In the genomic region with DNA sequence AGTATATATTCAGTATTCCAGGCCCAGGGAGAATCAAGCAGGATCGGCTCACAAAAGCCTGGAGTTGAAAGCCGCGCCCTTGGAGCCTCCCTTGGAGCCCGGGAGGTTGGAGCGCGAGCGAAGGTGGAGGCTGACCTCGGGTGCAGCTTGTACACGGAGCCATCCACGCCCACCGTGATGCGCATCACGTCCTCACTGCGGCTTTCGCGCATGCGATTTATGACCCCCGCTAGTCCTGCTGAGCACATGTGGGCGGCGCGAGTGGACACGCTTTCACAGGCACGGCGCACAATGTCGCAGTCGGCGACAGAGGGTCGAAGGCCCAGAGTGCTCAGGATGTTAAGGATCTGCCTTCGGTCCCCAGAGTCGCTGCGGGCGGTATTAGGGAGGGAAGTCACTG, we compare ENCODE assay signal across 8 mouse cellular contexts. TPM values are rescaled to one million over a fixed set of nuclear protein-coding genes. Genes with fewer than 3 reads are reported as not detected.
DNase-seq lines count a peak whose midpoint lies in the region; ATAC-seq and TF ChIP-seq lines count a peak whose summit lies in the region.

No protein-coding gene starts in this region.

- H3K9ac ChIP-seq in heart, adult 2 months (ENCODE audit: low read depth, low read length): 0 out of 2 replicates have a peak overlapping the region, but pooled peaks have one; percentile 4
- peak overlapping the region; percentile 56 for H3K9ac ChIP-seq in embryonic facial prominence, embryonic 12.5 days
- H3K9ac ChIP-seq in hindbrain, embryonic 14.5 days: peak overlapping the region; percentile 69
- H3K9ac ChIP-seq in liver, embryonic 13.5 days: no peak overlapping the region

- H3K4me3 ChIP-seq in heart, adult 2 months: no peak overlapping the region
- peak overlapping the region; percentile 38 for H3K4me3 ChIP-seq in embryonic facial prominence, embryonic 12.5 days
- peak overlapping the region; percentile 37 for H3K4me3 ChIP-seq in hindbrain, embryonic 14.5 days (replicated peaks; ENCODE audit: low read length)
- peak overlapping the region; percentile 25; the same call in 1 of the 2 replicates for H3K4me3 ChIP-seq in liver, embryonic 13.5 days (replicated peaks)

- no peak for TF ChIP-seq POLR2A in heart, adult 2 months (IDR thresholded peaks at IDR 0.05; ENCODE audit: insufficient read depth, low read depth, low read length)

- no peaks in the 10 kb centered on the region for H3K36me3 ChIP-seq in heart, adult 2 months (ENCODE audit: control insufficient read depth, insufficient read depth, low read length)
- no peaks in the 10 kb centered on the region for H3K36me3 ChIP-seq in embryonic facial prominence, embryonic 12.5 days
- H3K36me3 ChIP-seq in hindbrain, embryonic 14.5 days (replicated peaks; ENCODE audit: control insufficient read depth, insufficient read depth): no peaks in the 10 kb centered on the region
- H3K36me3 ChIP-seq in liver, embryonic 13.5 days: no peaks in the 10 kb centered on the region

- TF ChIP-seq CTCF in heart, adult 2 months (IDR thresholded peaks at IDR 0.05): no peak

- no peak for TF ChIP-seq EP300 in heart, adult 2 months (IDR thresholded peaks at IDR 0.05; ENCODE audit: insufficient read depth, low read depth, low read length)

- no peaks in the 10 kb centered on the region for H3K27me3 ChIP-seq in heart, adult 2 months (ENCODE audit: control insufficient read depth, insufficient read depth, low read length)
- peaks cover 16% of the 10 kb centered on the region for H3K27me3 ChIP-seq in embryonic facial prominence, embryonic 12.5 days
- H3K27me3 ChIP-seq in hindbrain, embryonic 14.5 days (ENCODE audit: control insufficient read depth, insufficient read depth, low read length): peaks cover 5% of the 10 kb centered on the region; the same call in 1 of the 2 replicates
- H3K27me3 ChIP-seq in liver, embryonic 13.5 days: peaks cover 76% of the 10 kb centered on the region

- peak in 1 of 2 experiments; percentile 35 for DNase-seq in heart, adult 2 months
- no peak for DNase-seq in heart, postnatal 36 days
- DNase-seq in ZHBTc4 (ENCODE audit: low read depth, low spot score): peak; percentile 88
- peak; percentile 84 for DNase-seq in hindbrain, embryonic 14.5 days (ENCODE audit: low spot score)
- no peak for DNase-seq in liver, embryonic 13.5 days
- peak; percentile 66 for DNase-seq in right cerebral cortex, adult 18-20 months
- DNase-seq in spleen, postnatal 14 days (ENCODE audit: low spot score in 2 of 2): no peak

- ATAC-seq in embryonic facial prominence, embryonic 12.5 days (ENCODE audit: insufficient number of reproducible peaks, insufficient read depth, low FRiP score, low TSS enrichment): peak; percentile 50
- ATAC-seq in hindbrain, embryonic 14.5 days (ENCODE audit: low FRiP score): peak; percentile 90
- ATAC-seq in liver, embryonic 13.5 days (ENCODE audit: low read depth): no peak

- H3K79me2 ChIP-seq in heart, adult 2 months (replicated peaks; ENCODE audit: control insufficient read depth, insufficient read depth, low read length): no peaks in the 10 kb centered on the region

- H3K4me2 ChIP-seq in embryonic facial prominence, embryonic 12.5 days (replicated peaks): peak overlapping the region; percentile 77
- peak overlapping the region; percentile 66 for H3K4me2 ChIP-seq in hindbrain, embryonic 14.5 days (replicated peaks)
- H3K4me2 ChIP-seq in liver, embryonic 13.5 days: peak overlapping the region; percentile 41

- H3K4me1 ChIP-seq in heart, adult 2 months (ENCODE audit: control insufficient read depth, insufficient read depth, low read length): no peaks in the 10 kb centered on the region
- peaks cover 20% of the 10 kb centered on the region for H3K4me1 ChIP-seq in embryonic facial prominence, embryonic 12.5 days
- peaks cover 17% of the 10 kb centered on the region for H3K4me1 ChIP-seq in hindbrain, embryonic 14.5 days (replicated peaks; ENCODE audit: control insufficient read depth, insufficient read depth, low read length)
- H3K4me1 ChIP-seq in liver, embryonic 13.5 days (replicated peaks): peaks cover 33% of the 10 kb centered on the region

- intact Hi-C loops in heart, adult 2 months (cut with DNase I): no loop called here
- intact Hi-C loops in heart, postnatal 36 days (cut with DNase I): no loop called here

- no peak overlapping the region for H3K27ac ChIP-seq in heart, adult 2 months
- peak overlapping the region; percentile 37; the same call in 1 of the 2 replicates for H3K27ac ChIP-seq in embryonic facial prominence, embryonic 12.5 days
- H3K27ac ChIP-seq in hindbrain, embryonic 14.5 days: peak overlapping the region; percentile 86
- no peak overlapping the region for H3K27ac ChIP-seq in liver, embryonic 13.5 days

- WGBS in heart, adult 2 months: 14% methylated on average over 32 of the region's 32 CpGs
- under 1% methylated on average over 32 of the region's 32 CpGs for WGBS in embryonic facial prominence, embryonic 12.5 days
- WGBS in hindbrain, embryonic 14.5 days: under 1% methylated on average over 32 of the region's 32 CpGs
- 5% methylated on average over 32 of the region's 32 CpGs for WGBS in liver, embryonic 13.5 days (ENCODE audit: insufficient replicate concordance)

- no peaks in the 10 kb centered on the region for H3K9me3 ChIP-seq in embryonic facial prominence, embryonic 12.5 days
- H3K9me3 ChIP-seq in hindbrain, embryonic 14.5 days (ENCODE audit: control insufficient read depth, low read length): no peaks in the 10 kb centered on the region
- H3K9me3 ChIP-seq in liver, embryonic 13.5 days (replicated peaks): no peaks in the 10 kb centered on the region

RNA-seq across cellular contexts. Expression of gene Myl7, which starts 3.4 kb away (rescaled TPM):
- 100 to 1,000 TPM; 463 to 551 TPM for total RNA-seq in heart, adult 2 months (2021)
- 1,125 and 1,658 TPM in 2 replicates for polyA plus RNA-seq in heart, adult 2 months (2012; rRNA removed)
- total RNA-seq in heart, postnatal 36 days (2021): 100 to 1,000 TPM; 502 to 735 TPM
- 2.0 and 3.2 TPM in 2 replicates for polyA plus RNA-seq in embryonic facial prominence, embryonic 12.5 days (2016; fragmentation: Nextera tagmentation; extraction: Ambion mirVana)
- not detected in 2 replicates for polyA plus RNA-seq in hindbrain, embryonic 14.5 days (2014; fragmentation: Nextera tagmentation; extraction: Ambion mirVana)
- 9.9 and 14.3 TPM in 2 replicates for polyA plus RNA-seq in liver, embryonic 13.5 days (2015; fragmentation: Nextera tagmentation; extraction: Ambion mirVana)

RNA-seq across cellular contexts. Expression of gene Pold2, which starts 23.9 kb away (rescaled TPM):
- total RNA-seq in heart, adult 2 months (2021): 10 to 100 TPM; 30.9 to 42.6 TPM
- 49.1 and 58.1 TPM in 2 replicates for polyA plus RNA-seq in heart, adult 2 months (2012; rRNA removed)
- 10 to 100 TPM; 36.1 to 38.7 TPM for total RNA-seq in heart, postnatal 36 days (2021)
- 122 and 127 TPM in 2 replicates for polyA plus RNA-seq in embryonic facial prominence, embryonic 12.5 days (2016; fragmentation: Nextera tagmentation; extraction: Ambion mirVana)
- 46.8 and 51.5 TPM in 2 replicates for polyA plus RNA-seq in hindbrain, embryonic 14.5 days (2014; fragmentation: Nextera tagmentation; extraction: Ambion mirVana)
- 86.1 and 90.7 TPM in 2 replicates for polyA plus RNA-seq in liver, embryonic 13.5 days (2015; fragmentation: Nextera tagmentation; extraction: Ambion mirVana)

RNA-seq across cellular contexts. Expression of gene Aebp1, which starts 40.2 kb away (rescaled TPM):
- total RNA-seq in heart, adult 2 months (2021): 10 to 100 TPM; 18.6 to 19.9 TPM
- polyA plus RNA-seq in heart, adult 2 months (2012; rRNA removed): 25.6 and 33.3 TPM in 2 replicates
- total RNA-seq in heart, postnatal 36 days (2021): 10 to 100 TPM; 17.3 to 27.3 TPM
- polyA plus RNA-seq in embryonic facial prominence, embryonic 12.5 days (2016; fragmentation: Nextera tagmentation; extraction: Ambion mirVana): 28.5 and 29.1 TPM in 2 replicates
- polyA plus RNA-seq in hindbrain, embryonic 14.5 days (2014; fragmentation: Nextera tagmentation; extraction: Ambion mirVana): 19.7 and 24.4 TPM in 2 replicates
- polyA plus RNA-seq in liver, embryonic 13.5 days (2015; fragmentation: Nextera tagmentation; extraction: Ambion mirVana): 5.9 and 6.5 TPM in 2 replicates

RNA-seq across cellular contexts. Expression of gene Gck, which starts 47.9 kb away (rescaled TPM):
- total RNA-seq in heart, adult 2 months (2021): 10 to 100 TPM; 10.4 to 13.9 TPM
- polyA plus RNA-seq in heart, adult 2 months (2012; rRNA removed): 10.5 and 15.4 TPM in 2 replicates
- 10 to 100 TPM in 1 of 2 experiments, 1 to 10 TPM in 1; 3.4 to 18.5 TPM for total RNA-seq in heart, postnatal 36 days (2021)
- polyA plus RNA-seq in embryonic facial prominence, embryonic 12.5 days (2016; fragmentation: Nextera tagmentation; extraction: Ambion mirVana): 2.7 and 3.5 TPM in 2 replicates
- 3.9 and 4.2 TPM in 2 replicates for polyA plus RNA-seq in hindbrain, embryonic 14.5 days (2014; fragmentation: Nextera tagmentation; extraction: Ambion mirVana)
- 0.30 and 0.31 TPM in 2 replicates for polyA plus RNA-seq in liver, embryonic 13.5 days (2015; fragmentation: Nextera tagmentation; extraction: Ambion mirVana)

RNA-seq across cellular contexts. Expression of gene Ykt6, which starts 53.5 kb away (rescaled TPM):
- 10 to 100 TPM; 53.4 to 62.2 TPM for total RNA-seq in heart, adult 2 months (2021)
- polyA plus RNA-seq in heart, adult 2 months (2012; rRNA removed): 46.3 and 71.2 TPM in 2 replicates
- total RNA-seq in heart, postnatal 36 days (2021): 10 to 100 TPM; 60.5 to 66.3 TPM
- polyA plus RNA-seq in embryonic facial prominence, embryonic 12.5 days (2016; fragmentation: Nextera tagmentation; extraction: Ambion mirVana): 57.7 and 58.2 TPM in 2 replicates
- 39.9 and 48.4 TPM in 2 replicates for polyA plus RNA-seq in hindbrain, embryonic 14.5 days (2014; fragmentation: Nextera tagmentation; extraction: Ambion mirVana)
- 22.4 and 23.6 TPM in 2 replicates for polyA plus RNA-seq in liver, embryonic 13.5 days (2015; fragmentation: Nextera tagmentation; extraction: Ambion mirVana)

Comparison
In these comparisons a context has a peak if more than half of its experiments do, and no peak if none do; other contexts are left out.
1. DNase-seq: peak in ZHBTc4 (single experiment), hindbrain, embryonic 14.5 days (single experiment) and right cerebral cortex, adult 18-20 months (single experiment); none in heart, postnatal 36 days (0 of 2), liver, embryonic 13.5 days (single experiment) and spleen, postnatal 14 days (0 of 2).
2. H3K27ac ChIP-seq: peak in embryonic facial prominence, embryonic 12.5 days (single experiment) and hindbrain, embryonic 14.5 days (single experiment); none in heart, adult 2 months (single experiment) and liver, embryonic 13.5 days (single experiment).
3. RNA of gene Myl7, which starts 3.4 kb away (polyA plus RNA-seq): 1,125 to 1,658 TPM in heart, adult 2 months; 9.9 to 14.3 TPM in liver, embryonic 13.5 days, 2.0 to 3.2 TPM in embryonic facial prominence, embryonic 12.5 days and not detected in hindbrain, embryonic 14.5 days; every median in the first group is over 10 times any median in the second.
4. Peak in every context shown above with its lines, with median percentiles within 50 percentile points of each other: H3K4me2 ChIP-seq.